Mouse (Mus musculus): ENCODE data around the gene Adamtsl3.

The Adamtsl3 gene

DNA sequence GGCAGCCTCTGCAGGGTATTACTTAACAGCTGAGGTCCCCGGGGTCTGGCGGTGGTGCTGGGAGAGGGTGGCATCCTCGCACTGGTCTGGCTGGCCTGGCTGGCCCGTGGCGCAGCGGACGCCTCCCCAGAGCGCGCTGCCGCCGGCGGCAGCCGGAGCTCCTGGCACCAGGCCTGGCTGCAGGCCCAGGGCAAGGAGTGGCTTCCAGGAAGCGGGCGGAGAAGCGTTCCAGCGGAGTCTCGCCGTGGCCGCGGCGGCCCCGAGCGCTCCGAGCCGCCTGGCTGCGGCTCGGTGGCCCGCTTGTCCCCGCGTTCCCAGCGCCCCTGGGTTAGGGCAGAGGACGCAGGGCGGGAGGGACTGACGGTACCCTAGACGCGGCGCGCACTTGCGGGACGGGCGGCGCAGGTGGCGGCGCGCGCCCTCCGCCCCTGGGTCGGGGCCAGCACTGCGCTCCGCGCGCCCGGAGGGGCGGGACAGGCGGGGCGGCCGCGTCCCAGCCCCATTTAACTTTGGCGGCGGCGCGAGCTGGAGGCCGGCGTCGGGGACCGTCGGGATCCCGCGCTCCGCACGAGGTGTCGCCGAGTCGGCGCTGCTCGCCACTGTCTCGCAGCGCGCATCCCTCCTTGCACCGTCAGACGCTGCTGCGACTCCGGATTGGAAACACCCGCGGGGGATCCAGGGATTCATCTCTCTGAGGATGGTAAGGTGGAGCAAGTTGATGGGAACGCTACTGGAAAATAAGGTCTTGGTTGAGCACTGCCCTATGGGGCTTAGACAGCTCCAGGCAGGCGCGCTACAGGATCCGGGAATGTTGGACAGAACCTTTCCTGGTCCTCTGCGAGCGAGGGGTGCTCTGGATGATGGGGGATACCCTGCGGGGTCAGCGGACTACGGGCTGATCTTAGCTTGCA is at the start of gene Adamtsl3:
TSS of gene Adamtsl3 (plus strand) at position 484 of the 911 bp plus-strand sequence.
- DNase-seq (ENCODE audit: extremely low read depth, low read depth, low spot score), result no peak

DNA sequence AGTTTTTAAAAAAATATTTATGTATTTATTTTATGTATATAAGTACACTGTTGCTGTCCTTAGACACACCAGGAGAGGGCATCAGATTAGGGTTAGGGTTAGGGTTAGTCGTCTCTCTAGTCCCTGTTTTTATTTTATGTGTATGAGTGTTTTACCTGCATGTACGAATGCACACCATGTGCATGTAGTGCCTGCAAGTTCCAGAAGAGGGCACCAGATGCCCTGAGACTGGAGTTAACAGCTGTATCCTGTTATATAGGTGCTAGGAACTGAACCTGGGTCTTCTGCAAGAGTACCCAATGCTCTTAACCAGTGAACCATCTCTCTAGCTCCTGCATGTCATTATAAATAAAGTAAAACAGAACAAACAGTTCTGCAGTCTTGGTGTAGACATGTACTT is 48.3 kb upstream of the Adamtsl3 start:
- DNase-seq (ENCODE audit: extremely low read depth, low read depth, low spot score), result no peak

DNA sequence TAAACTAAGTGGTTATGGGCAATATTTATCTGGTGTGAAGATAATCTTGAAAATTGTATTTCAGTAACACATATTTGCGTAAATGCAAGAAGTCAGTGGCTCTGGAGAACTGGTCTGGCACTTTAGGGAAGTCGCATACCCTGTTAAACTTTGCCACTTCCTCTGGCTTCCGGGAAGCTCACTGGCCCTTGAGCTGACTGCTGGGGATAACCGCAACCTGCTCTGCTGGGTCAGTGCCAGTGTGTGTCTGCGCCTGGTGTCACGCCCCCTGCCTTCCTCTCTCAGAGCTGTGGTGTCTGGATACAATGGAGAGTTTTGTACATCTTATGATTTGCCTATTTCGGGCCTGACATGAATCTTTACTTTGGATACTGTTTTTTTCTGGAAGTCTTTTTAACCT is 42.1 kb upstream of the Adamtsl3 start:
- no peak for DNase-seq (ENCODE audit: extremely low read depth, low read depth, low spot score)

DNA sequence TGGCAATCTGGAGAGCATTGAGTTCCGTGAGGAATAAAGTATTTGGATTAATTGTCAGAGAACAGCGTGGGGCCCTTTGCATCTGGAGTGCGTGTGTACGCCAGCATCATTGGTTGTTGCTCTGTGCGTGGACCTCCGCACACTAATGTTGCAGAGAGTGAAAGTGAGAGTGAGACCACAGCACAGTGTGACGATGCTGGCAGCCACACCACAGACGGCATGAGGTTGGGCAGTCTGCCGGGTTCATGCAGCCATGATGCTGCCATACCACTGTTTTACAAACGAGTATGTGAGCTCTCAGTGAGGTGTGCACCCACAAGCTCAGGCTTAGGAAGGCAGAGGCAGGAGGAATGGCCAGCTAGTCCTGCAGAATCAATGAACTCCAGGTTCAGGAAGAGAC is 41.4 kb upstream of the Adamtsl3 start:
- no peak for DNase-seq (ENCODE audit: extremely low read depth, low read depth, low spot score)

DNA sequence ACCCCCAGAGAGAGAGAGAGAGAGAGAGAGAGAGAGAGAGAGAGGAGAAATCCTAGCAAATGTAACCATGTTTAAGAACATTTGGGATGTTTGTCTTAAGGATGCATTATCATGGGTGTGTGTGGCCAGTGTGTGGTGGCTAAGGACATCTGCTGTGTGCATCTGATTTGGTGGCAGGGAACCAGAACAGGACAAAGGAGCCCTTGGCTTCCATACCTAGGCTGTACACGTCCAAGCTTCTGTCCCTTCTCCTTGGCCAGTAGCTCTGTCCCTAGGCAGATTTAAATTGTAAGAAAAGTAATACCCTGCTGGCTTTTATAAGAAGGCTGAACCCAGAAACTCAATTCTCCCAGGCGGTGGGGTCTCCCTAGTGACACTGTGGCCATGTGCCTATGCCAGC is 40.9 kb upstream of the Adamtsl3 start:
- no peak for DNase-seq (ENCODE audit: extremely low read depth, low read depth, low spot score)

DNA sequence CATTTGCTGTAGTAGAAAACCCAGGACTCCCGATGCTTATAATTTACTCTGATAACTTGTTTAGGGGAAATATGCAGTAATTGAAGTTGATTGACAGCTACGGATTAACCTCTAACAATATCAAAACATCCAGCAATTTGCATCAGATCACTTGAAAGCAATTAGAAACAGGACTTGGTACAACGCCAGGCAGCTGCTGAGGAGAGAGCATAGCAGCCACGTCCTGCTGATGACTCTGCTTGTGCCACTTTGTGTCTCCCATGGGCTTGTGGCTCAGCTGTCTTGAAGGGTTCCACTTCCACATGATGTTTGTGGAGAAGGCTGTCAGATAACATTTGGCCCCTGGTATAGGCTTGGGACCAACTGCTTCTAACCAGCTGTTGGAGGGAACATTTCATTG is 27.1 kb upstream of the Adamtsl3 start:
- no peak for DNase-seq (ENCODE audit: extremely low read depth, low read depth, low spot score)

DNA sequence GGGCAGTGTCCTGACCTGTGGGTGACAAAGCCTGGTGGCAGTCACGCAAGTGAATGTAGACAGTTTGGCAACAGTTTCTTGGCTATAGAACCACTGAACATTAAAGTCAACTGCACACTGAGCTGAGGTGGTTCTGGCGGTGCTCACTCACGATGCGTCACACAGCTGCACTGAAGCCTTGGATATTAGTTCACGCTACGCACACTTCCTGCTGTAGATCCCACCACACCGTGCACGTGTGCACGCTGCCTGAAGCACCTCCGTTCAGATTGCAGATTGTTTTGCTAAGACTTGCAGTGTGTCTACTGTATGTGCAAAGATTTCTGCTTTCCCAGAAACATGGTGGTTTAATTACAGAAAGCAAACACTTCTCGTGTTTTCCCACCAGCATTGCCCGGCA is 17.0 kb upstream of the Adamtsl3 start:
- no peak for DNase-seq (ENCODE audit: extremely low read depth, low read depth, low spot score)

DNA sequence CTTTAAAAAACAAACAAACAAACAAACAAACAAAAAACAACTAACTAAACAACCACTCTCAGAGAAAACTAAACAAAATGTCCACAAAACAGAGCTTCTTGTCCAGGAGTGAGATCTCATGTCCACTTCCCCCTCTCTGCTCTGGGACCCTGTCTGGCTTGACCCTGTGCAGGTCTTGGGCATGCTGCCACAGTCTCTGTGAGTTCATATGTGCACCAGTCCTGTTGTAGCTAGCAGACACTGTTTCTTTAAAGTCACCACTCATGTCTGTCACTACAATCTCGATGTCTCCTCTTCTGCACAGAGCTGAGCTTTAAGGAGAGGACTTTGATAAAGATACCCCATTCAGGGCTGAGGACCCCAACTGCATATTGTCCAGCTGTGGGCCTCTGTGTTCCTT is 8.9 kb upstream of the Adamtsl3 start:
- no peak for DNase-seq (ENCODE audit: extremely low read depth, low read depth, low spot score)

DNA sequence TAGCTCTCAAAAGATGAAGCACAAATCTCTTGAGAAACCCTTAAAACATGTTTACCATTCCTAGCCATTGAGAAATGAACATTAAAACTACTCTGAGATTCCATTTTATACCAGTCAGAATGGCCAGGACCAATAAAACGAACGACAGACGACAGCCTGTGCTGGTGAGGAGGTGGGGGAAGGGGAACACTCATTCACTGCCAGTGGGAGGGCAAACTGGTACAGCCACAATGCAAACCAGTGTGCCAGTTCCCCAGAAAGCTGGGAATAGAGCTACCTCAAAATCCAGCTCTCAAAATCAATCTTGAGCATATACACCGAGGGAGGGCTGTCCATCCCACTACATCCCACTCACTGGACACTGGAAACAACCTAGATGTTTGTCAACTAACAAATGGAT is 8.3 kb upstream of the Adamtsl3 start:
- no peak for DNase-seq (ENCODE audit: extremely low read depth, low read depth, low spot score)

DNA sequence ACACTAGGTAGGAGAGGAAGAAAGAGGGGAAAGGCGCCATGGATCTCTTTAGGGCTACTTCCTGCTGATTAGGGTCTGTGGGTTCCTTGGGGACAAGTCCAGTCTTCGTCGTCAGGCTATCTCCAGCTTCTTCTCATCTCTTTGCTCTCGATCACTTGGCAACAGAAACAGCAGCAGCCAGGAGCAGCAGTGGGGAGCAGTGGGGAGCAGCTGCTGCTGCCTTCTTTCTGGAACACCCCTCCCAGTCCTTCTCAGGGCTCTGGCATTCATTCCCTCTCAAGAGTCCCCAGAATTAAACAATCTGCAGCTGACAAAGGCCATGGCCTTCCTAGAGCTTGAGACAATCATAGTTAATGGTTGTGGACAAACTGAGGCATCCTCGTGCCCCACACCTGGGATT is 7.6 kb upstream of the Adamtsl3 start:
- no peak for DNase-seq (ENCODE audit: extremely low read depth, low read depth, low spot score)

DNA sequence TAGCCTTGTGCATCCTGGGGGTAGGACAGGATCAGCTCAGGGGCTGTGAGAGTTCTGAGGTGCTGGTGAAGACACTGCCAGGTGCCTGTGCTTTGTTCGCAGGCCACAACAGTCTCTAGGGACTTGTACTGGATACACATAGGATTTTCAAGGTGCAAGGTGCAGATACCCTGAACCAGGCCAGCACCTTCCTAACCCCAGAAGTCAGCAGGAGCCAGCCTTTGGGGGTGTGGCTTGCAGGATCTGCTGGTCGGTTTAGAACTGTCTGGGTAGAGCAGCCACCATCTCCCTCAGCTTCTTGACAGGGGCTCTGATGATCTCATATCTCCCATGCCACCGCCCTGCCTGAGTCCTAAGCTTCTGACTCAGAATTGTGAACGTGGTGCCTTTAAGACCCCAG is 5.7 kb upstream of the Adamtsl3 start:
- DNase-seq (ENCODE audit: extremely low read depth, low read depth, low spot score), result no peak

DNA sequence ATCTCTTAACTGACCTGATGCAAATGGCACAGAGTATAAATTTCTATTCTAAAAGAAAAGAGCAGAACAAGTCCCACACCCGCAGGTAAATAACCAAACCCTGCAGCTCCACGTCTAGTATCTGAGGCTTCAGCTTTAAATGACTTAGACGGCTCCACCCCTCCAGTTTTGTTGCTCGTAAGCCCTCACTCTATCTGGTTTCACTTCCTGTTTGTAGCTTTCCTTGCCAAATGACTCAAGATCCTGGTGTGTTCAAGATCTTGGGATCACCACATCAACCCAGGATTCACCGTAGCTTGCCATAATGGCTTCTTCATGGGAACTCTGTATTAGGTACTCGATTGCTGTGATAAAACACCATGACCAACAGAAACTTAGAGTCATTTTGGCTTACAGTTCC is 4.6 kb upstream of the Adamtsl3 start:
- DNase-seq (ENCODE audit: extremely low read depth, low read depth, low spot score), result no peak

DNA sequence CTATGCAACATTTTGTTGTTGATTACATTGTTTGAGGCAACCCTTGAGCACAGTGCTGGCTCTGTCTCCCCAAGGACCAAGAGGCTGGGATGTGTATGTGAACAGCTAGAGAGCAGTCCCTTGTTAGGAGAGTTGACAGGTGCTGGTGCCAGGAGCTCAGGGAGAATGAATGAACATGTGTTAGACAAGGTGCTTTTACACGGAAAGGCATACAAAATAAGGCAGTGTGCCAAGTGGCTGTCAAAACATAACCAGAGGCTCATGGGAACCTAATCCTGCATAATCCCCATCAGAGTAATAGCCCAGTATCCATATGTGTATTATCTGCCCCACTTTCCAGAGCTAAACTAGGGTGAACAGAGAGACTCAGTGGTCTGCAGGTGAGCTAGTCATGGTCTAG is 1.5 kb upstream of the Adamtsl3 start:
- no peak for DNase-seq (ENCODE audit: extremely low read depth, low read depth, low spot score)

DNA sequence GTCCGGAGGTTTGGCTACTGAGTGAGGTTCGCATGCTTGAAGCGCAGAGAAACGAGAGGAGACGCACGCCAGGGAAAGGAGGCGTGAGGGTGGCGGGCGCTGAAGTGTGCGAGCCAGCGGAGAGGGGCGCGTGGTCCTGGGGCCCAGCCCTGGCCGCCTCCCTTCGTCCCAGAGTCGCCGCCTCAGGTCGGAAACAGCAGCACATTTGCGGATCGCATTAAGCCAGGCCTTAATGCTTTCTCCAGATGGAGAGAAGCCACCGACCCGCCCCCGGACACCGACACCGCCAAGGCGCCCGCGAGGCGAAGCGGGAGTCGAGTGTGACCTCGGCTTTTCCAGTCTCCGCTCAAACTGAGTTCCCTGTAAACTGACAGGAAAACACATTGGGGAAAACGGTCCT is 638 bp downstream of the Adamtsl3 start:
- no peak for DNase-seq (ENCODE audit: extremely low read depth, low read depth, low spot score)

DNA sequence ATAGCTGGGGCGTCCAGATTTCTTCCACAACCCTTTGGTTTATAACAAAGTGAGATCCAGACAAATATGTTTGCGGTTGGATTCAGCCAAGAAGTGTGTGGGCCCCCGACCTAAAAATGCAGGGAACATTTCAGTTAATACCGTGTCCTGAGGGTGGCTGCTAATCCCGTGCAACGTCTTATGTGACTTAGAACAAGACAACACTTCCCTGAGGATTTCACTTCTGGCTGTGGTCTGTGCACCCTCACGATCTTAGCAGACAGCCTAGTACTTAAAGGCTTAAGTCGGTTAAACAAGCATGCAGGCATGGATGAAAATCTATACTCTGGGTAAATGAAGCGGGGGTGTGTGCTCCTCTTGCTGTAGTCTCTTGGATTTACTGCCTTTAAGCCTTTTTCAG is 2.6 kb downstream of the Adamtsl3 start:
- DNase-seq (ENCODE audit: extremely low read depth, low read depth, low spot score), result no peak

DNA sequence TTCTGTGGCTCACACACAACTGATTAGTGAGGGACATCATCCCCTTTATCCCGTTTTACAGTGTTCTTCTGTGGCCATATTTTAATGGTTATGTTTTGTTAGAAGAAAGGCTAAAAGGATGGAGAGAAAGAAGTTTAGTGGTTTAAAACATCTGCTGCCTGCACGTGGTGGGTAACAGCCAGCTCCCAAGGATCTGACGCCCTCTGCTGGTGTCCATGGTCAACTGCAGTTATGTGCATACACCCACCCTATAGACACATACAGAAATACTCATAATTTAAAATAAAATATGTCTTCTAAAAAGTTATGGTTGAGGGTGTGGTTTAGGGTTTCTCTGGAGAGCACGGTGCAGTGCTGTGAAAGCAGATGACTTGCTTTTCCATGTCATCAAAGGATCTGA is 3.0 kb downstream of the Adamtsl3 start:
- DNase-seq (ENCODE audit: extremely low read depth, low read depth, low spot score), result no peak

DNA sequence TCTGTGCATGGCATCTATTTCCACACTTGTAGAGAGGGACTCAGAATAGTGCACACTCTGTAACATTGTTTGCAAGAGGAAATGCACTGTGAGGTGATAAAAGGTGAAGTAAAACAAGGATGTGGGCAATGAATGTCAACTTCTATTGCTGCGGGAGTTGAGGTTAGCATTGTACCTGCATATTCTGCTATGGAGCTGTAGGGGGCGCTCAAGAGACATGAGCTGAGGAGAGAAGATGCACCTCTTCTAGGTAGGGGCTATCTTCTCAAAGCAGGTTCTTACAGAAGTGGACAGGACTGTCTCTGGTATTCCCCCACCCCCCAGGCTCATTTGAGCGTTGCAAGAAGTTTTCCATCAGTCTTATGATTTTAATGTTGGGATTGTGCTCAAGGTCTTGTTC is 3.7 kb downstream of the Adamtsl3 start:
- DNase-seq (ENCODE audit: extremely low read depth, low read depth, low spot score), result no peak

DNA sequence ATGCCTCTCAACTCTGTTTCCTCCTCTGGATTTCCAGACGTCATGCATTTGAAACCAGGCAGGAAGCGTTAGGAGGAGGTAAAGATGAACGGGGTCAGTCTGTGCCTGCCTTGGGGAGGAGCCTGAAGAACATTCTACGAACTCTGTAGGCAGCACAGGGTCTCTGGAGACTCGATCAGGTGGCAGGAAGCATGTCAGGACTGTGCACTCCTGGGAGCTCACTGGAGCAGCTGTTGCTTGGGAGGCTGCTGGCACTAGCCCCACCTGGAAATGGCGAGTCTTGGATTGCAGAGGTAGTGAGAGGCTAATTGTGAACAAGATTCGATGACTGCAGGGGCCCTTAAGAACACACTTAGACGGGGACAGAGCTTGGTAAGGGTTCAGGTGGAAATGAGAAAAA is 6.0 kb downstream of the Adamtsl3 start:
- no peak for DNase-seq (ENCODE audit: extremely low read depth, low read depth, low spot score)

DNA sequence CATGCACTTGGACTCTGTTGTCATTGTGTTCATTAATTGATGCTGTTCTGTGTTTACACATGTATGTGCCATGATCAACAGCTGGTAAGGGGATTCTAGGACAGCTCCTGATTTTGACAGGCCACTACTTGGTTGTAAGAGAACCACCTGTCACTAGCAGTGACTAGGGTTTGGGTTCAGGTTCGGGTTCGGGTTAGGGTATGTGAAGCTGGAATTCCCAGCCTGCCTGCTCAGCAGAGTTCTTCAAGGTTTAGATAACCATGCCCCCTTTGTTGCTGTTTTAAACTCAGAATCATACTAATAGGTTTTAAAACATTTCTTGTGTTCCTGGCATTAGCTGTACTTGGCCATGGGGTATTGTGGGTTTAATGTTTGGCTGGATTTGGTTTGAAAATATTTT is 11.2 kb downstream of the Adamtsl3 start:
- no peak for DNase-seq (ENCODE audit: extremely low read depth, low read depth, low spot score)

DNA sequence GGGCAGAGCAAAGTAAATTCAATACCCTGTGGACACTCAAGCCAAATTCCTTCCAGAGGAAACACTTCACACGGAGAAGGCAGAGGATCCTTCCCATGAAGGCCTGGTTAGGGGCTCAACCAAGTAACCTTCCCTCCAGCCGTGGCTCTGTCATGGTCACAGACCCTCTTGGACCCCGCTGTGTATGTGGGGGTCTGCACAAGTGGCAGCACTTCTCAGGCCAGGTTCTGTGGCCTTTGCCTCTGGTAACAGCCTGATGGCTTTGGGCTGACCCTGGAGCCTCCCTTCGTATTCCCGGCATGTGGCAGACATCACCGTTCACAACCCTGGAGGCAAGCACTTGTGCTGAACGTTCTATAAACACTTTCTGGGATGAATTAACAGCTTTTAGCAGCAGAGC is 14.3 kb downstream of the Adamtsl3 start:
- no peak for DNase-seq (ENCODE audit: extremely low read depth, low read depth, low spot score)

DNA sequence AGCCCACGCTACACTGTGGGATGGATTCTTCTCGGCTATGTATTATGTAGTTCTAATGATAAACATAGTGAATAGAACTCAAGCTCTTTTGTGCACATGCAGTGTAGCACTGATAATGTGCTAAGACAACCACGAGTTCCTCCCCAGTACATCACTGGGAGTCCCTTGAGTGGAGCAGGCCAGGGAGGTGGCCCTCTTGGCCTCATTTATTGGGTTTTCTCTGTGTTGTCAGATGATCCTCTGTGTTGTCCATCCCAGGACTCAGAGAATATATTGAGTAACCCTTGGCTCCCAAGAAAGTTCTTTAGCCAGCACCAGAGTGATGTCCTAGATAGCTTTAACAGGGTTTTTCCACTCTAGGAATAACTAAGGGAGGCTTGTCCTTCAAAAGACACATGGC is 14.9 kb downstream of the Adamtsl3 start:
- no peak for DNase-seq (ENCODE audit: extremely low read depth, low read depth, low spot score)

DNA sequence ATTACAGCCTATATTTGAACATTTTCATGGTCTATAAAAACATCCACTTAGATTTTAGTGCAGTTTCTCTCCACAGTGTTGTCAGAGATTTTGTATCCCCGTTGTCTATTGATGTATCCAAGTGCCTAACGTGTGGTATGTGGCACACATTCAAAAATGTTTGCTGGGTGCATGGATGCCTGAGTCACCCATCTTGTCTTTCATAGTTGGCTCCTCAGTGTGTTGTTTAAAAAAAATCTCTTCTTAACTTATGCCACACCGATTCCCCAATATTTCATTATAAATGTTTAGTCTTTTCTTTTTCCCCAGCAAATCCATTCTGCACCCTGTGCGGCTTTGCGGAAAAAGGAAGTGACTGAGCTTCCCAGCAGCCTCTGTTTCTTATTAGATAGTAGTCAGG is 23.7 kb downstream of the Adamtsl3 start:
- DNase-seq (ENCODE audit: extremely low read depth, low read depth, low spot score), result no peak

DNA sequence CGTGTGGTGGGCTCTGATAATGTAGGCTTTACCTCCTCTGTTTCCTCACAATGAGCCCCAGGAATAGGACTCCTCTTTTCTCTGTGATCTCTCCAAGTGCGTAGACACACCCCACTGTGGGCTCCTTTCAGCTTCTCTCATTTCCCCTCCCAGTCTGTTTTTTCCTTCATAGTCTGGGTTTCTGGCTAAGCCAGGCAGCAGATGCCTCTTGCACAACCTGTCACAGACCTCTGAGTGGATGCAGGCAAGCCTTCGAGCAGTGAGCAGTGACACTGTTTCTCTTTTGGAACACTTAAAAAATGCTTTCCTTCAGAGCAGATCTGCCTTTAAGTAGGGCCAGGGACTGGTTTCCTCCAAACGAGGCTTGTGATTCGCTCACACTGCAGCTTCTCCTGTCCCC is 24.2 kb downstream of the Adamtsl3 start:
- no peak for DNase-seq (ENCODE audit: extremely low read depth, low read depth, low spot score)
